Mouse (Mus musculus): ENCODE measurements at regions not wholly inside any gene's neighbourhood (a gene's known extent, or its start where the extent isn't known, plus 50 kb on each side); places are given as distances from the start of the nearest gene placed in this dataset.

GRCm38 (mm10) chr15:62224798-62225197 is 1302.0 kb upstream of the A1bg start:
- no peak for DNase-seq (ENCODE audit: low spot score)

GRCm38 (mm10) chr15:62224191-62224590 is 1301.4 kb upstream of the A1bg start:
- DNase-seq (ENCODE audit: low spot score) = no peak

GRCm38 (mm10) chr15:62223156-62223840 is 1300.5 kb upstream of the A1bg start:
- no peak for DNase-seq (ENCODE audit: low spot score)

- DNase-seq (ENCODE audit: low spot score) = no peak
Observed at GRCm38 (mm10) chr15:62222731-62223130, 1299.9 kb upstream of the A1bg start.

GRCm38 (mm10) chr15:62222201-62222600 is 1299.4 kb upstream of the A1bg start:
- DNase-seq (ENCODE audit: low spot score) = no peak

- DNase-seq (ENCODE audit: low spot score) = no peak
Observed at GRCm38 (mm10) chr15:62221024-62221819, 1298.4 kb upstream of the A1bg start.

DNA sequence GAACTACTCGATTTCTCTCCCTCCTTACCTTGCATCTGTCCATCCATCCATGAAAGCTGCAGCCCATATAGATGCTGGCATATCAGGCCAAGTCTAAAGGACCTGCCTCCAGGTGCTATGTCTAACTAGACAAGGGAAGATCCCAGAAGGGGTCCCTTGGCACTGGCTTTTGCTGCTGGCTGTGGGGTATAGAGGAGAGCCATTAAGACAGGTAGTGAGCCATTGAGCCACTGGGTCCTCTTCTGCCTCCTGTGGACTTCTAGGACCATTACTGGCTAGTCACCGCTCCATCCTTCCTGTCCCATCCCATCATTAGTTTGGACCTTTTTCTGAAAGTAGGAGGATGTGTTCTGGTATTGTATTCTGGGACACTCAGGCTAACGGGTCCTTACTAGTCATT is 1297.8 kb upstream of the A1bg start:
- DNase-seq (ENCODE audit: low spot score) = no peak

- DNase-seq (ENCODE audit: low spot score) = no peak
Observed at GRCm38 (mm10) chr15:62219934-62220540, 1297.2 kb upstream of the A1bg start.

DNA sequence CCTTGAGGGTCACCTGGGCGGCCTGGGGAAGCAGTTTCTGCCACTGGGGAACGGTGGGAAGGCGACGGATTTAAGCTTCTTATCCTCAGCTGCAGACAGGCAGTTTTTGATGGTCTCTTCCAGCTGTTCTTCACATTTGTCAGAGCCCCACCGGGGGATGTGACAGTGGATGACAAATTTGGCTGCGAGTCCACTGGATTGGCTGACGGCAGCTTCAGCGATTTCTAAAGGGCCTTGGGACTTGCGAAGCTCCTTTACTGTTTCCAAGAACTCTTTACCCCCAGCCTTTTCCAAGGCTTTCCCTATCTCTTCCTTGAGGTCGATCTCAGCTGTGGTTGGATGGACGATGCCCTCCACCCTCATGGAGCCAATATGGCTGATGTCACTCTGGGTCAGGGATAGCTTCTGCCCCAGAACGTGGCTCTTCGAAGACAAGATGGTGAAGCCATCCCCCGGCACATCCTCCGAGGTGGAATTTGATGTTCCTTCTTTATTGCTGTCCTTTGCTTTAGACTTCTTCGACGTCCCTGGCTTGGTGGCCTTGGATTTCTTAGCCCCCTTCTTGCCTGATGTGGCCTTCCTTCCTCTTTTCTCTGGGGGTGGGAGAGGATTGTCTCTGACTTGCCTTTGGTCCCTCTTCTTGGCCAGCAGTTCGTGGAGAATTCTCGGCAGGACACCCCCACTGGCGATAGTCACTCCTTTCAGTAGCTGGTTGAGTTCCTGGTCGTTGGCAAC is 1295.7 kb upstream of the A1bg start:
- no peak for DNase-seq (ENCODE audit: low spot score)

DNA sequence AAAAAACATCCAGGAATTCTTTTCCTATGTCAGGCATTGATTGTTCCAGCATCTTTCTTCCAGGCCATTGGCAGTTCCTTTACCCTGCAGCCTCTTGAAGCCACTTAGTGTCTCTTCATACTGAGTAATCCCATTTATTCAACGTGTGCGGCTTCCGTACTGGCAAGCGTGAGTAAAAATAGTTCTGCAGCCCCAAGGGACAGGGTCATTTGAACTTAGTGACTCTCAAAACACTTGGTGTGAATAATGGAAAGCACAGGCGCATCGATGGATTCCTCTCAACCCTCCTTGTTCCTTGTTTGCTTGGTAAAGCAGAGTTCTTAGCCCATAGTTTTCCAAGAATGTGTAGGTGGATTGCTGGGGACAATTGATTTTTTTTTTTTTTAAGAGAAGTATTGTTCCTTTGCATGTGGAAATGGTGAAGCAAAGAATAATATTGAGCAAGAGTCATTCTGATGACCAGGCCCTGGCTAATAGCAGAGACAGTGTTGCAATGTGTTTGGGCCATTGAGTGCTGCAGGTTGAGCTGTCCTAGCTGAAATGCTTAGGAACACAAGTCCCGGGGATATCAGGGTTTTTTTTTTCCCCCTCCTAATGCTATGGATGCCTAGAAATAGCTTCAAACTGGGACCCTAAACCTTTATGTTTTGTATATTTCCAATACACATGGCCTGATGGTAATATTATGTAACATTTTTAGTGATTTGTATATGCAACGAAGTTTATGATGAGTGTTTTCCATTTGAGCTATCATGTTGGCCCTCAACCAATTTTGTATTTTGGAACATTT is 1294.1 kb upstream of the A1bg start:
- DNase-seq (ENCODE audit: low spot score) = no peak

DNA sequence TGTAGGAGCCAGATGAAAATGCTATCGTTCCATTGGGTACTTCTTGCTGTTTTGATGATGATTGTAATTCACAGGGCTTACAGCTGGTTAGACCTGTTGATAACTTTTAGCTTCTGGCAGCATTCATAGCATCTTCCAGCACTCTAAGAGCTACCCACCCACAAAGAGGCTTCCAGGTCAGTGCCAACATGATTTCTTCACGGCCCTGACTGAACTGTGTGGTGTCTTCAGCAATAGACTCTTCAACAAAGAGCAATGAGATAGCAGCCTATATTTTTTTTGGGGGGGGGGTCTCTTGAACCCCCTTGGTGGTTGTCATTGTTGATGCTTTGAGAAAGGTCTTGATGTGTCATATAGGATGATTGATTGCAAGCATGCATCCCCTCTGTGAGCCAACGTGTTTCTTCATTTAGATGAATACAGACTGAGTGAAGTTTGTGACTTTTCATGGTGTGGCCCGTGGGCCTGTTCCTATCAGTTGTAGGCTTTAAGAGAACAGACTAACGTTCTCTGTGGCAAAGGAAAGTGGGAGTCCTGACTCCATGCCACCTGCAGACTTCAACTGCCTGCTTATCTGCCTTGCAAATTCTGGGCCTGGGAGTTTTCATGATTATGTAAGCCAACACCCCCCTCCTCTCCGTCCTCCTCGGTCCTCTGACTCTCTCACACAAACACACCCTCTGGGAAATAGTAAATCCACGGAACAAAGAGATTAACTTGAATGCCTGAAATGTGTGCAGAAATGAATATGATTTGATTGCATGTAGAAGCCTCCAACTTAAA is 1293.0 kb upstream of the A1bg start:
- no peak for DNase-seq (ENCODE audit: low spot score)

- DNase-seq (ENCODE audit: low spot score) = no peak
Observed at GRCm38 (mm10) chr15:62214300-62214699, 1291.5 kb upstream of the A1bg start.

- peak; percentile 67 for DNase-seq (ENCODE audit: low spot score)
Observed at GRCm38 (mm10) chr15:62212283-62212910, 1289.6 kb upstream of the A1bg start.

- DNase-seq (ENCODE audit: low spot score) = peak; percentile 17
Observed at GRCm38 (mm10) chr15:62209881-62210481, 1287.2 kb upstream of the A1bg start.

DNA sequence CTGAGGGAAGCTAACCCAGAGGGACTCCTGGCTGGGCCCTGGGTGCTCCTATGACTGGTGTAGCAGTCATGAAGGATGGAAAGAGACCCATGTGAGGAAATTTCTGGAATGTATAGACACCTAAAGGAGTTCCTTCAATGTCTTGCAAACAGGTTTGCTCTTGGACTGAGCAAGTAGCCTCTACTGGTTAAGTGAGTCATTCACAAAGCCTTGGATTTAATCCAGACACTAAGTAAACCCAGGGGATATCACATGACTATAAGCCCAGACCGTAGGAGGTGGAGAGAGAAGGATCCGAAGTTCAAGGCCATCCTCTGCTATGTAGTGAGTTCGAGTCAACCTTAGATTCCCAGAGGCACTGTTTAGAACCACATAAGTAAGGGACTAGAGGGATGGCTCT is 1286.5 kb upstream of the A1bg start:
- no peak for DNase-seq (ENCODE audit: low spot score)

- no peak for DNase-seq (ENCODE audit: low spot score)
Observed at GRCm38 (mm10) chr15:62206502-62206902, 1283.7 kb upstream of the A1bg start.

DNA sequence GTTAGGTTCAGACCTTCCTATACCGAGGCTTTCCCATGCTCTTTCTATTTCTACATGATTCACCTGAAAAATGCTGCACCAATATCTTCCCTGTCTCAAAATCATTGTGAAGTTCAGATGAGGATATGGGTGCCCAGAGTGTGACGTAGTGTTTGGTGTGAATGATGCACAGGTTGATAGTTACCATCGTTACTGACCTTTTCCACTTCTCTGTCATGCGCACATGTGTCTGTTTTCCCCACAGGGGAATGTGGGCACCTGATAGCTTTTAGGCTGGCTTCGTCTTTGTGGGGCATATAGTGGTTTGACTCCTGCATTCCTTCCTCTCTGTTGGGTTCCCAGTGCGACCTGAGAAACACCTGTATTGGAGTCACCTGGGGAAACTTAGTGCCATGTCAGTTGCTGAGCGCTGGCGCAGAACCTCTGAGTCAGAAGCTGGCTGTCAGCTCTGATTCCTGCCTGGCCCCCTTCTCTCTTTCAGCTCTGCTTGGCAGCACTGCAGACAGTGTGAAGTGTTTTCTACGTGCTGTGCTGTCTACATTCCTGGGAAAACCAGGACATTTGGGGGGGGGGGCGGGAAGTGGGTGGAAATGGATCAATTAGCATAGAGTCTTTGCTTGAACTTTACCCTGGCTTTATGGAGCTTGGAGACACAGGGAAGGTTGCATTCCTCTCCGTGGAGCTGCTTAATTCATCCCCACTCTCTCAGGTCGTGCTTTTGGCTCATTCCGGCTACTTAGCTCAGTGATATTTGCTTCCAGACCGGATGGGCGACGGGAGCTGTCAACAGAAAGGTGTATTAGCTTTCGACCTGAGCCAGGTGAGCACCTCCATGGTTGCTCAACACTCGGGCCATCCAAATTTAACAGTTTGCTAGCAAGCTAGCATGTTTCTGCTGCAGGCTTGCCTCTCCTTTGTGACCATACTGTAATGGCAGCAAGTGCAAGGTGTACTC is 1281.4 kb upstream of the A1bg start:
- no peak for DNase-seq (ENCODE audit: low spot score)

DNA sequence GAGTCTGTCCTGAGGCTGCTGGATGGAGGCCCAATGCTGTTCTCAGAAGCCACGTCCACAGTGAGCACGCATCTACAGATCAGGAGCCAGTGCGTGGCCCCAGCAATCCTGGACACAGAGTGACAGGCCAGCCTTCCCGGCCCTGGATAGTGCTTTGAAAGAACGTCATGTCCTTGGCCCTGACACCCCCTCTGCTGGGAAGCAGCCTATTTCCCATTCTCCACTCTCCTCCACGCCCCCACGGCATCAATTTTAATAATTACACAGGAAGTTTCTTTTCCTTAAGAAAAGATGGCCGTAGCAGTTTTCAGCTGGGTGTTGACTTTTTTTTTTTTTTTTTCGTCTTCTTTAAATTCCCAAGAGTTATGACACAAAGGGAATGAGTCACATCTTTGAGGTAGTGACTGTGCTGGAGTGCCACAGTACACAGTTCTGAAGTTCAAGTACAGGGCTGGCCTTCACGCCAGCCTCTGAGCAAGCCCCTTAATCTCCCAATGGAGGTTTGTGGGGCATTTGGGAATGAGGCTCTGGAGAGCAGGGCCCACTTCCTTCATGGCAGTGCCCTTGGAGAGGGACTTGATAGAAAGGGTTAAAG is 1280.1 kb upstream of the A1bg start:
- DNase-seq (ENCODE audit: low spot score) = no peak

Measured in thymus, postnatal 0 days (tissue).